Mouse (Mus musculus) kidney, embryonic 16.5 days (tissue): Measurements from ENCODE around the gene Gtsf1l. TPM values are rescaled to one million over a fixed set of nuclear protein-coding genes. Genes with fewer than 3 reads are reported as not detected.

ENCODE experiments used
- microRNA-seq: library from miRNA; unstranded; fragments of <30 nt; microRNA quantifications from one replicate; pipeline ENCODE4, GENCODE M21; 2016
- polyA plus RNA-seq: library from polyadenylated mRNA; unstranded; fragments of >200 nt; fragmentation: Nextera tagmentation; extraction: Ambion mirVana; gene quantifications from 2 replicates; pipeline ENCODE4 v1.2.1, GENCODE M21; 2015

Gtsf1l gene
- polyA plus RNA-seq, 1 experiment from 2014 or later = not detected

Small RNAs within 50 kb of the gene (microRNA-seq; reads per million reads assigned to microRNA genes)
- gene Gm22174 = not detected
- not detected for gene Mir7003

Other genes with a start within 250 kb of the Gtsf1l start
- 206 and 214 TPM in 2 replicates for gene Srsf6, start 156.3 kb downstream of the Gtsf1l start, polyA plus RNA-seq
- gene L3mbtl1, start 144.4 kb downstream of the Gtsf1l start, polyA plus RNA-seq = 0.09 and 0.14 TPM in 2 replicates
- 11.2 and 12.2 TPM in 2 replicates for gene Sgk2, start 100.5 kb downstream of the Gtsf1l start, polyA plus RNA-seq
- gene Ift52, start 70.5 kb downstream of the Gtsf1l start, polyA plus RNA-seq = 55.3 and 55.5 TPM in 2 replicates
- 23.7 and 27.0 TPM in 2 replicates for gene Mybl2, start 33.2 kb downstream of the Gtsf1l start, polyA plus RNA-seq
- gene Tox2, start 115.3 kb upstream of the Gtsf1l start, polyA plus RNA-seq = 1.8 and 2.0 TPM in 2 replicates